Mouse (Mus musculus) right cerebral cortex, adult 18-20 months (tissue): ENCODE data around the gene Rreb1.

Experiments used
- DNase-seq: peaks from one replicate; pipeline ENCODE4 v3.0.0; 2022; ENCODE audit warnings: mixed read lengths

Gene Rreb1

GRCm38 (mm10) chr13:37855765-37856164 is 77.6 kb downstream of the Rreb1 start:
- DNase-seq = no peak

- no peak for DNase-seq
Observed at GRCm38 (mm10) chr13:37856537-37856936, 78.3 kb downstream of the Rreb1 start.

- peak; percentile 87 for DNase-seq
Observed at GRCm38 (mm10) chr13:37857284-37858065, 79.3 kb downstream of the Rreb1 start.

GRCm38 (mm10) chr13:37858066-37858501 is 79.9 kb downstream of the Rreb1 start:
- DNase-seq = no peak

- no peak for DNase-seq
Observed at GRCm38 (mm10) chr13:37858508-37858907, 80.3 kb downstream of the Rreb1 start.

- DNase-seq = no peak
Observed at GRCm38 (mm10) chr13:37859782-37860181, 81.6 kb downstream of the Rreb1 start.

- DNase-seq = no peak
Observed at GRCm38 (mm10) chr13:37860204-37860603, 82.0 kb downstream of the Rreb1 start.

GRCm38 (mm10) chr13:37860789-37861188 is 82.6 kb downstream of the Rreb1 start:
- DNase-seq = no peak

- no peak for DNase-seq
Observed at GRCm38 (mm10) chr13:37862492-37862891, 84.3 kb downstream of the Rreb1 start.

- DNase-seq = no peak
Observed at GRCm38 (mm10) chr13:37863643-37864042, 85.4 kb downstream of the Rreb1 start.

GRCm38 (mm10) chr13:37864697-37865096 is 86.5 kb downstream of the Rreb1 start:
- DNase-seq = no peak

- DNase-seq = no peak
Observed at GRCm38 (mm10) chr13:37866296-37866695, 88.1 kb downstream of the Rreb1 start.

- no peak for DNase-seq
Observed at GRCm38 (mm10) chr13:37866846-37867245, 88.6 kb downstream of the Rreb1 start.

GRCm38 (mm10) chr13:37870118-37870908 is 92.1 kb downstream of the Rreb1 start:
- no peak for DNase-seq

GRCm38 (mm10) chr13:37872142-37872835 is 94.1 kb downstream of the Rreb1 start:
- DNase-seq = no peak

GRCm38 (mm10) chr13:37873125-37873891 is 95.1 kb downstream of the Rreb1 start:
- no peak for DNase-seq

- no peak for DNase-seq
Observed at GRCm38 (mm10) chr13:37875919-37876318, 97.7 kb downstream of the Rreb1 start.

- DNase-seq = no peak
Observed at GRCm38 (mm10) chr13:37876366-37876765, 98.2 kb downstream of the Rreb1 start.

GRCm38 (mm10) chr13:37876836-37877235 is 98.6 kb downstream of the Rreb1 start:
- DNase-seq = no peak

GRCm38 (mm10) chr13:37877241-37877640 is 99.0 kb downstream of the Rreb1 start:
- DNase-seq = no peak

GRCm38 (mm10) chr13:37878918-37879331 is 100.7 kb downstream of the Rreb1 start:
- DNase-seq = no peak

- no peak for DNase-seq
Observed at GRCm38 (mm10) chr13:37879556-37879955, 101.4 kb downstream of the Rreb1 start.

- DNase-seq = no peak
Observed at GRCm38 (mm10) chr13:37880035-37880434, 101.8 kb downstream of the Rreb1 start.
